Mouse (Mus musculus): Measurements from ENCODE around the gene 2810004N23Rik. TPM values are rescaled to one million over a fixed set of nuclear protein-coding genes. Genes with fewer than 3 reads are reported as not detected.
A peak's percentile ranks its signal among the peaks of the same experiment; 100 is the strongest.

The 2810004N23Rik gene
- polyA plus RNA-seq, 1 experiment from 2014 or later, result 22.0 TPM

- Histone ChIP-seq H3K4me2 (peak overlapping the region; percentile 69), H3K4me3 (replicated peaks) (peak overlapping the region; percentile 77), H3K36me3 (0 out of 2 replicates have a peak, but pooled peaks cover 3% of the 10 kb centered on the region), H3K9ac (replicated peaks) (peak overlapping the region; percentile 64), H3K27ac (replicated peaks) (no peak overlapping the region), H3K9me3 (replicated peaks) (no peaks in the 10 kb centered on the region), H3K27me3 (replicated peaks) (no peaks in the 10 kb centered on the region), H3K4me1 (peaks cover 78% of the 10 kb centered on the region)
- no peak for ATAC-seq (ENCODE audit: low FRiP score)
- WGBS, result 68% methylated on average over 8 of the region's 8 CpGs
These were observed 67.0 kb downstream of the 2810004N23Rik start for GRCm38 (mm10) chr8:124795781-124796488.

GRCm38 (mm10) chr8:124794486-124794780, 68.5 kb downstream of the 2810004N23Rik start:
- H3K9ac ChIP-seq (replicated peaks), result peak overlapping the region; percentile 64
- H3K4me2 ChIP-seq, result peak overlapping the region; percentile 69
- H3K27ac ChIP-seq (replicated peaks), result peak overlapping the region; percentile 98
- peaks cover 78% of the 10 kb centered on the region for H3K4me1 ChIP-seq
- H3K4me3 ChIP-seq (replicated peaks), result peak overlapping the region; percentile 77
- H3K27me3 ChIP-seq (replicated peaks), result no peaks in the 10 kb centered on the region
- 0% methylated on average over 21 of the region's 25 CpGs for WGBS
- H3K36me3 ChIP-seq, result no peaks in the 10 kb centered on the region
- H3K9me3 ChIP-seq (replicated peaks), result no peaks in the 10 kb centered on the region
- peak; percentile 18 for ATAC-seq (ENCODE audit: low FRiP score)

GRCm38 (mm10) chr8:124793661-124794485, 69.0 kb downstream of the 2810004N23Rik start:
- under 1% methylated on average over 77 of the region's 81 CpGs for WGBS
- Histone ChIP-seq H3K9me3 (replicated peaks) (no peaks in the 10 kb centered on the region), H3K36me3 (no peaks in the 10 kb centered on the region), H3K4me3 (replicated peaks) (peak overlapping the region; percentile 77), H3K27ac (replicated peaks) (peak overlapping the region; percentile 98), H3K4me2 (peak overlapping the region; percentile 69), H3K27me3 (replicated peaks) (no peaks in the 10 kb centered on the region), H3K4me1 (peaks cover 73% of the 10 kb centered on the region), H3K9ac (replicated peaks) (peak overlapping the region; percentile 64)
- peak; percentile 40 for ATAC-seq (ENCODE audit: low FRiP score)

GRCm38 (mm10) chr8:124793172-124793651, 69.7 kb downstream of the 2810004N23Rik start:
- Histone ChIP-seq H3K9me3 (replicated peaks) (no peaks in the 10 kb centered on the region), H3K9ac (replicated peaks) (peak overlapping the region; percentile 64), H3K4me1 (peaks cover 66% of the 10 kb centered on the region), H3K27me3 (replicated peaks) (no peaks in the 10 kb centered on the region), H3K36me3 (no peaks in the 10 kb centered on the region), H3K4me2 (peak overlapping the region; percentile 69), H3K4me3 (replicated peaks) (peak overlapping the region; percentile 77), H3K27ac (replicated peaks) (peak overlapping the region; percentile 98)
- ATAC-seq (ENCODE audit: low FRiP score), result peak; percentile 76
- 1% methylated on average over 45 of the region's 51 CpGs for WGBS

GRCm38 (mm10) chr8:124792708-124793107, 70.2 kb downstream of the 2810004N23Rik start, which contains the start of gene Trim67:
Gene Trim67 (plus strand): TSS chr8:124793092.
- under 1% methylated on average over 27 of the region's 39 CpGs for WGBS
- Histone ChIP-seq H3K36me3 (no peaks in the 10 kb centered on the region), H3K27me3 (replicated peaks) (no peaks in the 10 kb centered on the region), H3K9ac (replicated peaks) (peak within 1 kb of the TSS; percentile 64), H3K4me2 (peak within 1 kb of the TSS; percentile 69), H3K27ac (replicated peaks) (peak within 1 kb of the TSS; percentile 98), H3K4me1 (peaks cover 62% of the 10 kb centered on the region), H3K9me3 (replicated peaks) (no peaks in the 10 kb centered on the region), H3K4me3 (replicated peaks) (peak within 1 kb of the TSS; percentile 77)
- ATAC-seq (ENCODE audit: low FRiP score), result peak; percentile 94

GRCm38 (mm10) chr8:124792186-124792585, 70.7 kb downstream of the 2810004N23Rik start:
- peak; percentile 26 for ATAC-seq (ENCODE audit: low FRiP score)
- peak overlapping the region; percentile 64 for H3K9ac ChIP-seq (replicated peaks)
- under 1% methylated on average over 32 of the region's 32 CpGs for WGBS
- H3K4me1 ChIP-seq, result peaks cover 57% of the 10 kb centered on the region
- H3K36me3 ChIP-seq, result no peaks in the 10 kb centered on the region
- H3K9me3 ChIP-seq (replicated peaks), result no peaks in the 10 kb centered on the region
- H3K4me2 ChIP-seq, result peak overlapping the region; percentile 69
- peak overlapping the region; percentile 98 for H3K27ac ChIP-seq (replicated peaks)
- H3K4me3 ChIP-seq (replicated peaks), result peak overlapping the region; percentile 77
- no peaks in the 10 kb centered on the region for H3K27me3 ChIP-seq (replicated peaks)

GRCm38 (mm10) chr8:124791751-124792150, 71.2 kb downstream of the 2810004N23Rik start:
- no peak for ATAC-seq (ENCODE audit: low FRiP score)
- H3K9me3 ChIP-seq (replicated peaks), result no peaks in the 10 kb centered on the region
- peak overlapping the region; percentile 77 for H3K4me3 ChIP-seq (replicated peaks)
- H3K36me3 ChIP-seq, result no peaks in the 10 kb centered on the region
- peak overlapping the region; percentile 64 for H3K9ac ChIP-seq (replicated peaks)
- H3K4me2 ChIP-seq, result peak overlapping the region; percentile 69
- no peaks in the 10 kb centered on the region for H3K27me3 ChIP-seq (replicated peaks)
- peaks cover 52% of the 10 kb centered on the region for H3K4me1 ChIP-seq
- peak overlapping the region; percentile 98 for H3K27ac ChIP-seq (replicated peaks)
- 32% methylated on average over 4 of the region's 4 CpGs for WGBS

GRCm38 (mm10) chr8:124790676-124791075, 72.2 kb downstream of the 2810004N23Rik start:
- WGBS, result 85% methylated on average over 4 of the region's 4 CpGs
- peaks cover 41% of the 10 kb centered on the region for H3K4me1 ChIP-seq
- no peak overlapping the region for H3K4me3 ChIP-seq (replicated peaks)
- H3K9ac ChIP-seq (replicated peaks), result no peak overlapping the region
- H3K27me3 ChIP-seq (replicated peaks), result no peaks in the 10 kb centered on the region
- no peak overlapping the region for H3K27ac ChIP-seq (replicated peaks)
- ATAC-seq (ENCODE audit: low FRiP score), result no peak
- H3K36me3 ChIP-seq, result no peaks in the 10 kb centered on the region
- H3K9me3 ChIP-seq (replicated peaks), result no peaks in the 10 kb centered on the region
- no peak overlapping the region for H3K4me2 ChIP-seq

Other genes starting within 250 kb of the 2810004N23Rik start
- gene 2310022B05Rik, start 199.8 kb downstream of the 2810004N23Rik start, polyA plus RNA-seq (2015; fragmentation: Nextera tagmentation; extraction: Ambion mirVana), result 15.4 and 16.1 TPM in 2 replicates
- gene Ttc13, start 141.1 kb downstream of the 2810004N23Rik start, polyA plus RNA-seq (2015; fragmentation: Nextera tagmentation; extraction: Ambion mirVana), result 57.5 and 62.9 TPM in 2 replicates
- 28.2 and 30.6 TPM in 2 replicates for gene Arv1, start 141.0 kb downstream of the 2810004N23Rik start, polyA plus RNA-seq (2015; fragmentation: Nextera tagmentation; extraction: Ambion mirVana)
- gene Fam89a, start 111.3 kb downstream of the 2810004N23Rik start, polyA plus RNA-seq (2015; fragmentation: Nextera tagmentation; extraction: Ambion mirVana), result 3.8 and 5.1 TPM in 2 replicates
- 23.6 and 28.3 TPM in 2 replicates for gene Trim67, start 70.0 kb downstream of the 2810004N23Rik start, polyA plus RNA-seq (2015; fragmentation: Nextera tagmentation; extraction: Ambion mirVana)
- gene Gnpat, start 87 bp downstream of the 2810004N23Rik start, polyA plus RNA-seq (2015; fragmentation: Nextera tagmentation; extraction: Ambion mirVana), result 67.3 and 77.7 TPM in 2 replicates
- gene Exoc8, start 34.6 kb upstream of the 2810004N23Rik start, polyA plus RNA-seq (2015; fragmentation: Nextera tagmentation; extraction: Ambion mirVana), result 12.2 and 12.7 TPM in 2 replicates
- 7.3 and 8.1 TPM in 2 replicates for gene Sprtn, start 34.8 kb upstream of the 2810004N23Rik start, polyA plus RNA-seq (2015; fragmentation: Nextera tagmentation; extraction: Ambion mirVana)
- 15.7 and 16.4 TPM in 2 replicates for gene Egln1, start 86.2 kb upstream of the 2810004N23Rik start, polyA plus RNA-seq (2015; fragmentation: Nextera tagmentation; extraction: Ambion mirVana)
- 176 and 192 TPM in 2 replicates for gene Tsnax, start 149.9 kb upstream of the 2810004N23Rik start, polyA plus RNA-seq (2015; fragmentation: Nextera tagmentation; extraction: Ambion mirVana)
- gene Disc1, start 191.1 kb upstream of the 2810004N23Rik start, polyA plus RNA-seq (2015; fragmentation: Nextera tagmentation; extraction: Ambion mirVana), result 1.8 TPM in 2 replicates

Data from neural tube, embryonic 15.5 days (tissue).